Mouse (Mus musculus) forebrain, embryonic 15.5 days (tissue): ENCODE measurements around the gene Pex16. TPM values are rescaled to one million over a fixed set of nuclear protein-coding genes. Genes with fewer than 3 reads are reported as not detected.

Source experiments
- ATAC-seq: fragments of 200-750 bp; cut with Nextera tagmentation; replicated peaks from 2 replicates; pipeline ENCODE4 v1.8.0; 2017; ENCODE audit warnings: mild to moderate bottlenecking, moderate TSS enrichment, moderate library complexity
- H3K27ac ChIP-seq: fragments of 300-500 bp; sonication (generic); replicated peaks from 2 replicates; pipeline ENCODE4 v1.5.1; 2015; ENCODE audit warnings: mild to moderate bottlenecking, inconsistent platforms
- H3K27me3 ChIP-seq: fragments of 300-500 bp; sonication (generic); 2 replicates; pipeline ENCODE4 v1.6.1; 2015; ENCODE audit warnings: inconsistent platforms
- H3K36me3 ChIP-seq: fragments of 300-500 bp; sonication (generic); 2 replicates; pipeline ENCODE4 v1.6.1; 2015; ENCODE audit warnings: mild to moderate bottlenecking, inconsistent platforms
- H3K4me1 ChIP-seq: fragments of 300-500 bp; sonication (generic); 2 replicates; pipeline ENCODE4 v1.6.1; 2015; ENCODE audit warnings: inconsistent platforms
- H3K4me2 ChIP-seq: fragments of 300-500 bp; sonication (generic); replicated peaks from 2 replicates; pipeline ENCODE4 v1.6.1; 2015; ENCODE audit warnings: mild to moderate bottlenecking, inconsistent platforms
- H3K4me3 ChIP-seq: fragments of 300-500 bp; sonication (generic); 2 replicates; pipeline ENCODE4 v1.5.1; 2015; ENCODE audit warnings: mild to moderate bottlenecking, inconsistent platforms
- H3K9ac ChIP-seq: fragments of 300-500 bp; sonication (generic); replicated peaks from 2 replicates; pipeline ENCODE4 v1.6.1; 2015; ENCODE audit warnings: mild to moderate bottlenecking, inconsistent platforms
- H3K9me3 ChIP-seq: fragments of 300-500 bp; sonication (generic); 2 replicates; pipeline ENCODE4 v1.6.1; 2016; ENCODE audit warnings: inconsistent platforms
- WGBS: fragments of 180-500 bp; shearing (Covaris S2); methylation state at CpG from one replicate; pipeline ENCODE4 v1.1.7; 2015; ENCODE audit warnings: mixed read lengths; 5-methylcytosine and 5-hydroxymethylcytosine counted together
- polyA plus RNA-seq: library from polyadenylated mRNA; unstranded; fragments of >200 nt; fragmentation: Nextera tagmentation; extraction: Ambion mirVana; gene quantifications from 2 replicates; pipeline ENCODE4 v1.2.1, GENCODE M21; 2015

Gene Pex16
- polyA plus RNA-seq, 1 experiment from 2014 or later: 36.8 TPM

GRCm38 (mm10) chr2:92381901-92382588, 7.6 kb downstream of the Pex16 start, which contains the start of gene 1700029I15Rik:
Gene 1700029I15Rik, plus strand, starts transcription at chr2:92382538.
- Histone ChIP-seq H3K9ac (no peak within 1 kb of the TSS), H3K27ac (no peak within 1 kb of the TSS), H3K4me2 (no peak within 1 kb of the TSS), H3K36me3 (peaks cover 79% of the 10 kb centered on the region), H3K4me1 (0 out of 2 replicates have a peak, but pooled peaks cover 2% of the 10 kb centered on the region), H3K27me3 (no peaks in the 10 kb centered on the region), H3K4me3 (no peak within 1 kb of the TSS), H3K9me3 (no peaks in the 10 kb centered on the region)
- WGBS: 83% methylated on average over 5 of the region's 5 CpGs
- ATAC-seq: no peak

GRCm38 (mm10) chr2:92382759-92383158, 8.3 kb downstream of the Pex16 start:
- Histone ChIP-seq H3K4me3 (no peak overlapping the region), H3K36me3 (peaks cover 82% of the 10 kb centered on the region), H3K27ac (no peak overlapping the region), H3K9ac (no peak overlapping the region), H3K27me3 (no peaks in the 10 kb centered on the region), H3K4me2 (no peak overlapping the region), H3K9me3 (no peaks in the 10 kb centered on the region), H3K4me1 (peaks cover 9% of the 10 kb centered on the region)
- 86% methylated on average over 4 of the region's 4 CpGs for WGBS
- no peak for ATAC-seq

- peaks cover 72% of the 10 kb centered on the region for H3K36me3 ChIP-seq
- H3K27ac ChIP-seq: no peak overlapping the region
- no peak overlapping the region for H3K4me3 ChIP-seq
- H3K4me1 ChIP-seq: peaks cover 18% of the 10 kb centered on the region
- H3K27me3 ChIP-seq: no peaks in the 10 kb centered on the region
- H3K9ac ChIP-seq: no peak overlapping the region
- no peak overlapping the region for H3K4me2 ChIP-seq
- 77% methylated on average over 4 of the region's 4 CpGs for WGBS
- no peaks in the 10 kb centered on the region for H3K9me3 ChIP-seq
- no peak for ATAC-seq
Measured at GRCm38 (mm10) chr2:92384101-92384500, 9.6 kb downstream of the Pex16 start.

- H3K27ac ChIP-seq: no peak overlapping the region
- WGBS: 86% methylated on average over 22 of the region's 22 CpGs
- H3K4me2 ChIP-seq: no peak overlapping the region
- H3K36me3 ChIP-seq: peaks cover 67% of the 10 kb centered on the region
- no peaks in the 10 kb centered on the region for H3K9me3 ChIP-seq
- ATAC-seq: no peak
- H3K9ac ChIP-seq: no peak overlapping the region
- no peaks in the 10 kb centered on the region for H3K27me3 ChIP-seq
- peaks cover 28% of the 10 kb centered on the region for H3K4me1 ChIP-seq
- H3K4me3 ChIP-seq: no peak overlapping the region
Measured at GRCm38 (mm10) chr2:92385113-92386051, 10.9 kb downstream of the Pex16 start.

GRCm38 (mm10) chr2:92386821-92387570, 12.5 kb downstream of the Pex16 start:
- Histone ChIP-seq H3K9ac (no peak overlapping the region), H3K36me3 (peaks cover 53% of the 10 kb centered on the region), H3K27me3 (no peaks in the 10 kb centered on the region), H3K4me3 (no peak overlapping the region), H3K4me2 (peak overlapping the region; percentile 66), H3K27ac (no peak overlapping the region), H3K4me1 (peaks cover 44% of the 10 kb centered on the region), H3K9me3 (no peaks in the 10 kb centered on the region)
- ATAC-seq: no peak
- WGBS: 94% methylated on average over 30 of the region's 30 CpGs

- Histone ChIP-seq H3K4me3 (peak overlapping the region; percentile 83), H3K4me1 (peaks cover 51% of the 10 kb centered on the region), H3K27me3 (no peaks in the 10 kb centered on the region), H3K27ac (peak overlapping the region; percentile 93; the same call in 1 of the 2 replicates), H3K36me3 (peaks cover 46% of the 10 kb centered on the region), H3K9me3 (no peaks in the 10 kb centered on the region), H3K4me2 (peak overlapping the region; percentile 66), H3K9ac (peak overlapping the region; percentile 84)
- WGBS: 69% methylated on average over 4 of the region's 4 CpGs
- no peak for ATAC-seq
Measured at GRCm38 (mm10) chr2:92387646-92388045, 13.2 kb downstream of the Pex16 start.

GRCm38 (mm10) chr2:92388081-92388517, 13.6 kb downstream of the Pex16 start:
- ATAC-seq: no peak
- 33% methylated on average over 3 of the region's 3 CpGs for WGBS
- Histone ChIP-seq H3K36me3 (peaks cover 42% of the 10 kb centered on the region), H3K4me1 (peaks cover 55% of the 10 kb centered on the region), H3K4me3 (peak overlapping the region; percentile 83), H3K9ac (peak overlapping the region; percentile 84), H3K27ac (peak overlapping the region; percentile 93), H3K27me3 (no peaks in the 10 kb centered on the region), H3K4me2 (peak overlapping the region; percentile 66), H3K9me3 (no peaks in the 10 kb centered on the region)

- H3K4me3 ChIP-seq: peak overlapping the region; percentile 83
- H3K27me3 ChIP-seq: no peaks in the 10 kb centered on the region
- peak overlapping the region; percentile 93 for H3K27ac ChIP-seq
- ATAC-seq: peak; percentile 91
- H3K4me1 ChIP-seq: peaks cover 57% of the 10 kb centered on the region
- peak overlapping the region; percentile 66 for H3K4me2 ChIP-seq
- H3K36me3 ChIP-seq: peaks cover 32% of the 10 kb centered on the region
- 1% methylated on average over 57 of the region's 62 CpGs for WGBS
- no peaks in the 10 kb centered on the region for H3K9me3 ChIP-seq
- peak overlapping the region; percentile 84 for H3K9ac ChIP-seq
Measured at GRCm38 (mm10) chr2:92388891-92389641, 14.6 kb downstream of the Pex16 start.

- H3K27ac ChIP-seq: peak overlapping the region; percentile 93
- peak; percentile 21; the same call in 1 of the 2 replicates for ATAC-seq
- peak overlapping the region; percentile 66 for H3K4me2 ChIP-seq
- no peaks in the 10 kb centered on the region for H3K9me3 ChIP-seq
- peak overlapping the region; percentile 83 for H3K4me3 ChIP-seq
- 1% methylated on average over 10 of the region's 10 CpGs for WGBS
- no peaks in the 10 kb centered on the region for H3K27me3 ChIP-seq
- H3K4me1 ChIP-seq: peaks cover 57% of the 10 kb centered on the region
- peaks cover 27% of the 10 kb centered on the region for H3K36me3 ChIP-seq
- peak overlapping the region; percentile 84 for H3K9ac ChIP-seq
Measured at GRCm38 (mm10) chr2:92389645-92390044, 15.2 kb downstream of the Pex16 start.

- 70% methylated on average over 6 of the region's 6 CpGs for WGBS
- Histone ChIP-seq H3K9me3 (no peaks in the 10 kb centered on the region), H3K4me1 (peaks cover 57% of the 10 kb centered on the region), H3K4me2 (peak overlapping the region; percentile 66; the same call in 1 of the 2 replicates), H3K27ac (peak overlapping the region; percentile 93), H3K4me3 (no peak overlapping the region), H3K9ac (no peak overlapping the region), H3K36me3 (peaks cover 20% of the 10 kb centered on the region), H3K27me3 (no peaks in the 10 kb centered on the region)
- no peak for ATAC-seq
Measured at GRCm38 (mm10) chr2:92390206-92390930, 15.9 kb downstream of the Pex16 start.
